Mouse (Mus musculus): ENCODE data around the gene Epha4. TPM values are rescaled to one million over a fixed set of nuclear protein-coding genes. Genes with fewer than 3 reads are reported as not detected.

Epha4 gene
- total RNA-seq, 2 experiments from 2014 or later = 224 to 256 TPM

GRCm38 (mm10) chr1:77514325-77514962 lies 444 bp downstream of the Epha4 start:
- peak in 1 of 2 experiments; percentile 62 for DNase-seq (ENCODE audit: low spot score in 2 of 2)
- intact Hi-C loops (cut with DNase I) = loop anchor here (5.0 to 10.0 kb wide), 4 partner anchors 102 to 1000 kb away; no protein-coding TSS in a partner anchor

GRCm38 (mm10) chr1:77513959-77514324 lies 946 bp downstream of the Epha4 start:
- intact Hi-C loops (cut with DNase I) = loop anchor here (5.0 to 10.0 kb wide), 4 partner anchors 102 to 999 kb away; no protein-coding TSS in a partner anchor

GRCm38 (mm10) chr1:77513411-77513941 lies 1.4 kb downstream of the Epha4 start:
- intact Hi-C loops (cut with DNase I) = loop anchor here (5.0 to 10.0 kb wide), 4 partner anchors 101 to 999 kb away; no protein-coding TSS in a partner anchor
- peak; percentile 66 to 70 for DNase-seq (ENCODE audit: low spot score in 2 of 2)

More at GRCm38 (mm10) chr1:77513959-77514324, 946 bp downstream of the Epha4 start:
- no peak for DNase-seq (ENCODE audit: low spot score in 2 of 2)

GRCm38 (mm10) chr1:77512431-77513195 lies 2.3 kb downstream of the Epha4 start:
- intact Hi-C loops (cut with DNase I) = loop anchor here (5.0 to 10.0 kb wide), 4 partner anchors 100 to 998 kb away; no protein-coding TSS in a partner anchor
- no peak for DNase-seq (ENCODE audit: low spot score in 2 of 2)

- DNase-seq (ENCODE audit: low spot score in 2 of 2) = no peak
- intact Hi-C loops (cut with DNase I) = loop anchor here (5.0 to 10.0 kb wide), 4 partner anchors 100 to 997 kb away; no protein-coding TSS in a partner anchor
Measured at GRCm38 (mm10) chr1:77512059-77512407, 2.9 kb downstream of the Epha4 start.

- intact Hi-C loops (cut with DNase I) = loop anchor here (5.0 to 10.0 kb wide), 4 partner anchors 99 to 997 kb away; no protein-coding TSS in a partner anchor
Measured at GRCm38 (mm10) chr1:77511372-77512058, 3.4 kb downstream of the Epha4 start.

GRCm38 (mm10) chr1:77510623-77511022 lies 4.3 kb downstream of the Epha4 start:
- DNase-seq (ENCODE audit: low spot score in 2 of 2) = no peak
- intact Hi-C loops (cut with DNase I) = loop anchor here (5.0 to 10.0 kb wide), 4 partner anchors 98 to 996 kb away; no protein-coding TSS in a partner anchor

More at GRCm38 (mm10) chr1:77511372-77512058, 3.4 kb downstream of the Epha4 start:
- DNase-seq (ENCODE audit: low spot score in 2 of 2) = no peak

- DNase-seq (ENCODE audit: low spot score in 2 of 2) = no peak
- intact Hi-C loops (cut with DNase I) = no loop called here
Measured at GRCm38 (mm10) chr1:77506856-77507200, 8.1 kb downstream of the Epha4 start.

- intact Hi-C loops (cut with DNase I) = no loop called here
- DNase-seq (ENCODE audit: low spot score in 2 of 2) = no peak
Measured at GRCm38 (mm10) chr1:77506038-77506855, 8.6 kb downstream of the Epha4 start.

- DNase-seq (ENCODE audit: low spot score in 2 of 2) = no peak
- intact Hi-C loops (cut with DNase I) = no loop called here
Measured at GRCm38 (mm10) chr1:77505263-77505662, 9.6 kb downstream of the Epha4 start.

- no peak for DNase-seq (ENCODE audit: low spot score in 2 of 2)
- intact Hi-C loops (cut with DNase I) = no loop called here
Measured at GRCm38 (mm10) chr1:77504813-77505212, 10.1 kb downstream of the Epha4 start.

- DNase-seq (ENCODE audit: low spot score in 2 of 2) = peak; percentile 56 to 64
- intact Hi-C loops (cut with DNase I) = no loop called here
Measured at GRCm38 (mm10) chr1:77503711-77504181, 11.1 kb downstream of the Epha4 start.

- DNase-seq (ENCODE audit: low spot score in 2 of 2) = no peak
- intact Hi-C loops (cut with DNase I) = no loop called here
Measured at GRCm38 (mm10) chr1:77502554-77503119, 12.3 kb downstream of the Epha4 start.

- intact Hi-C loops (cut with DNase I) = no loop called here
- DNase-seq (ENCODE audit: low spot score in 2 of 2) = no peak
Measured at GRCm38 (mm10) chr1:77501363-77501933, 13.4 kb downstream of the Epha4 start.

GRCm38 (mm10) chr1:77497506-77497905 lies 17.4 kb downstream of the Epha4 start:
- DNase-seq (ENCODE audit: low spot score in 2 of 2) = no peak
- intact Hi-C loops (cut with DNase I) = no loop called here

- no peak for DNase-seq (ENCODE audit: low spot score in 2 of 2)
- intact Hi-C loops (cut with DNase I) = no loop called here
Measured at GRCm38 (mm10) chr1:77496468-77497181, 18.3 kb downstream of the Epha4 start.

GRCm38 (mm10) chr1:77495790-77496158 lies 19.1 kb downstream of the Epha4 start:
- DNase-seq (ENCODE audit: low spot score in 2 of 2) = no peak
- intact Hi-C loops (cut with DNase I) = no loop called here

Measured in left cerebral cortex, postnatal 14 days (tissue).